Mouse (Mus musculus) thymus, adult 2 months (tissue): ENCODE measurements around the gene Rab5a. TPM values are rescaled to one million over a fixed set of nuclear protein-coding genes. Genes with fewer than 3 reads are reported as not detected.
A peak's percentile ranks its signal among the peaks of the same experiment; 100 is the strongest.

ENCODE experiments used
- DNase-seq: peaks from one replicate; pipeline ENCODE4 v3.0.0; 2021
- H3K27ac ChIP-seq: fragments of 200-500 bp; 2 replicates; pipeline ENCODE4 v1.5.1; 2012; ENCODE audit warnings: low read length, control low read depth; ENCODE audit not compliant: control insufficient read depth, insufficient read depth
- H3K27me3 ChIP-seq: fragments of 200-500 bp; 2 replicates; pipeline ENCODE4 v1.6.1; 2012; ENCODE audit warnings: mild to moderate bottlenecking, low read length, moderate library complexity, mixed read lengths; ENCODE audit not compliant: control insufficient read depth, insufficient read depth
- H3K36me3 ChIP-seq: fragments of 200-500 bp; 2 replicates; pipeline ENCODE4 v1.6.1; 2012; ENCODE audit warnings: mild to moderate bottlenecking, low read length, moderate library complexity; ENCODE audit not compliant: control insufficient read depth, insufficient read depth
- H3K4me1 ChIP-seq: fragments of 200-500 bp; replicated peaks from 2 replicates; pipeline ENCODE4 v1.6.1; 2012; ENCODE audit warnings: low read length; ENCODE audit not compliant: control insufficient read depth, insufficient read depth
- H3K4me3 ChIP-seq: fragments of 200-500 bp; 2 replicates; pipeline ENCODE4 v1.5.1; 2012; ENCODE audit warnings: mild to moderate bottlenecking, low read length, control low read depth, moderate library complexity; ENCODE audit not compliant: control insufficient read depth, insufficient read depth
- CTCF ChIP-seq: fragments of 200-500 bp; IDR thresholded peaks from 2 replicates; pipeline ENCODE4 v1.5.1; 2012; ENCODE audit warnings: mild to moderate bottlenecking, control low read depth, low read length, moderate library complexity, borderline replicate concordance; ENCODE audit not compliant: control insufficient read depth, poor library complexity, insufficient read depth; ENCODE audit errors: extremely low read depth
- POLR2A ChIP-seq: fragments of 200-500 bp; IDR thresholded peaks from 2 replicates; pipeline ENCODE4 v1.6.1; 2012; ENCODE audit warnings: mild to moderate bottlenecking, low read length, control low read depth, moderate library complexity; ENCODE audit not compliant: control insufficient read depth, poor library complexity, insufficient read depth; ENCODE audit errors: extremely low read depth
- WGBS: fragments of 180-500 bp; shearing (Covaris S2); methylation state at CpG from one replicate; pipeline ENCODE4 v1.1.7; 2018; 5-methylcytosine and 5-hydroxymethylcytosine counted together
- polyA plus RNA-seq: library from polyadenylated mRNA; depleted of rRNA; stranded (reverse); fragments of >200 nt; gene quantifications from 2 replicates; pipeline ENCODE4 v1.2.3, GENCODE M21; 2012; rRNA removed

The Rab5a gene
- polyA plus RNA-seq: 8.1 and 8.4 TPM in 2 replicates

DNA sequence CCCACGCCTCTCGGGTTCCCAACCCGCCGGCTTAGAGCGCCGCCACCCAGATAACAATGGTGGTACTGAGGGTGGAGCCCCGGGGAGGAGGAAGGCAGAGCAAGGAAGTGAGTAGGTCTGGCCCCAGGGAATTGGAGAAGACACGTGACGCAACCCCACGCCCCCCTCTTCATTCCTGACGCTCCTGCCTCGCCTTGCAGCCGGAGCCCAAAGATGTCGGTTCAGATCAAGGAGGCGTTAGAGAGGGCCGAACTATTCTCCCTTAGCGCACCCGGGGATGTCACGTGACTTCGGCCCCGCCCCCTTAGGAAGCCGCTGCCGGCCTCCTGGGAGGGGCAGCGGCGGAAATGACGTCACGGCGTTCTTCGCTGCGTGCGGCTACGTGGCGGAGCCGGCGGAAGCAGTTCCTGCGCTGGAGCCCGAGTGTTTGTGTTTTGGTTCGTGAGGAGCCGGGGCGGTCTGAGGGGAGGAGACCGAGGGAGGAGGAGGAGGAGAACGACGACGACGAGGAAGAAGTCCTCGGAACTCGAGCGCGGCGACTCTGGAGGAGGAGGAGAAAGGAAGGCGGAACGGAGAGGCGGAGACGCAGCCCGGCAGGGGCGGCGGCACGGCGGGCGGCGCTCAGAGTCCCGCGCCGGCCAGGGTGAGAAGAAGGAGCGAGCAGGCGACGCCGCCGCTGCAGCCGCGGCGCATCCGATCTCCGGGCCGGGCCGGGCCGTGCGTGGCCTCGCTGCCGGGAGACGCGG, at the start of gene Rab5a:
Rab5a (plus strand) TSS at position 377 of the 746 bp plus-strand sequence.
- Histone ChIP-seq H3K4me3 (peak within 1 kb of the TSS; percentile 62), H3K27ac (peak within 1 kb of the TSS; percentile 71), H3K27me3 (no peaks in the 10 kb centered on the region), H3K36me3 (no peaks in the 10 kb centered on the region), H3K4me1 (peaks cover 3% of the 10 kb centered on the region)
- peak; percentile 100 for DNase-seq
- WGBS: under 1% methylated on average over 82 of the region's 82 CpGs
- TF ChIP-seq CTCF: no peak
- peak; percentile 64 for TF ChIP-seq POLR2A

DNA sequence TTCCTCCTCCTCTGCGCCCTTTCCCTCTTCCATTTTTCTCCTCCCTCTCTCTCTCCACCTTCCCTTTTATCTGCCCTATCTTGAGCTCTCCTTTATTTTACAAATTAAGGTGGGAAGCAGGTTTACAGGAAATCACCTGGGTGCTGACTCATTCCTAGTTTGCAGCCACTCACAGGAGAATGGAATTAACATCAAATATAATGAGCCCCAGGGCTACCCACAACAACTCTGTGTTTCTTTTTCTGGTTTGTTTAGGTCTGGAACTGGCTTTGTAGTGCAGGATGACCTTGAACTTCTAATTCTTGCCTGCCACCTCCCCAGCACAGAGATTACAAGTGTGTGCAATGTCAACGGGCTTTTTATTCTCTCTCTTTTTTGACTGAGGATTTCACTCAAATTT, 22.9 kb upstream of the Rab5a start:
- WGBS: 90% methylated on average over 2 of the region's 2 CpGs
- Histone ChIP-seq H3K4me1 (no peaks in the 10 kb centered on the region), H3K27me3 (no peaks in the 10 kb centered on the region), H3K36me3 (no peaks in the 10 kb centered on the region), H3K27ac (no peak overlapping the region), H3K4me3 (no peak overlapping the region)
- TF ChIP-seq CTCF (no peak), POLR2A (no peak)
- DNase-seq: no peak

- no peak for DNase-seq
- Histone ChIP-seq H3K27me3 (no peaks in the 10 kb centered on the region), H3K4me3 (no peak overlapping the region), H3K4me1 (no peaks in the 10 kb centered on the region), H3K36me3 (no peaks in the 10 kb centered on the region), H3K27ac (no peak overlapping the region)
- TF ChIP-seq CTCF: no peak
- TF ChIP-seq POLR2A: no peak
- WGBS: 36% methylated on average over 1 of the region's 1 CpGs
These were observed 22.3 kb upstream of the Rab5a start for GRCm38 (mm10) chr17:53456742-53457141.

GRCm38 (mm10) chr17:53462603-53463495, 16.2 kb upstream of the Rab5a start, which contains the start of gene Efhb:
TSS of gene Efhb (minus strand) at chr17:53463321.
- 42% methylated on average over 26 of the region's 26 CpGs for WGBS
- peak; percentile 80 for DNase-seq
- Histone ChIP-seq H3K27ac (no peak within 1 kb of the TSS), H3K4me1 (peaks cover 8% of the 10 kb centered on the region), H3K27me3 (no peaks in the 10 kb centered on the region), H3K36me3 (no peaks in the 10 kb centered on the region), H3K4me3 (peak within 1 kb of the TSS; percentile 30)
- TF ChIP-seq CTCF (no peak), POLR2A (no peak)

DNA sequence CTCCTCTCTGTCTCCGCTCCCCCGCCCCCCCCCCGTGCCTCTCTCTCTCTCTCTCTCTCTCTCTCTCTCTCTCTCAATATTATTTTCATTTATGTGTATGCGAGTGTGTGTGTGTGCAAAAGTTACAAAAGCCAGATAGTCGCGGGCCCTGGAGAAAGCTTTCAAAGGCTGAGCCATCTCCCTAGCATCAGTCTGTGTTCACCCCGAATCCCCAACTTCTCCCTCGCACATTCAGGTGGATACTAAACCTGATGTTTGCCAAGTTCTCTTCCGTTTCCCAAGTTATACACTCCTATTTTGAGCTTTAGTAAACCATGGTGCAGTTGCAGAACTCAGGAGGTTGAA, 15.6 kb upstream of the Rab5a start:
- Histone ChIP-seq H3K27ac (no peak overlapping the region), H3K27me3 (no peaks in the 10 kb centered on the region), H3K36me3 (no peaks in the 10 kb centered on the region), H3K4me3 (peak overlapping the region; percentile 30; the same call in 1 of the 2 replicates), H3K4me1 (peaks cover 8% of the 10 kb centered on the region)
- TF ChIP-seq CTCF: no peak
- no peak for TF ChIP-seq POLR2A
- DNase-seq: no peak
- 17% methylated on average over 8 of the region's 9 CpGs for WGBS

DNA sequence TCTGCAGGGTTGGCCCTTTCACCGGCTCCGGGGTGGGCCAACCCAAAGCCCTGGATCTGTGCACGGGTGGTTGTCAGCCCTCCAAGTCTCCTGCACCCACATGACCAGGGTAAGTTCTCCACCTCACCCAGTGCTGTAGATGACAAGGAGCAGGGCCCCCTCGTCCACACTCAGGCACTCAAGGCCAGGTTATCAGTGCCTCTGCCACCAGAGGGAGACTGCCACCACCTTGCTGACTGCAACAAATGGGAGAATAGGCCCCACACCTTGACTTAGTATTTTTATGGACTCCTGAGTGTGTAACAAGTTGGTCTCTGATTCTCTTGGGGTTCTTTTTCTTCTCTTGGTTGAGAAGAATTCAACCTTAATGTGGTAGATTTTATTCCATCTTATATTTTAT, 13.5 kb upstream of the Rab5a start:
- peak; percentile 21 for DNase-seq
- Histone ChIP-seq H3K27me3 (no peaks in the 10 kb centered on the region), H3K27ac (no peak overlapping the region), H3K4me1 (peaks cover 8% of the 10 kb centered on the region), H3K4me3 (no peak overlapping the region), H3K36me3 (no peaks in the 10 kb centered on the region)
- WGBS: 73% methylated on average over 4 of the region's 4 CpGs
- TF ChIP-seq CTCF: 0 out of 2 replicates have a peak, but pooled peaks have one; percentile 28
- TF ChIP-seq POLR2A: no peak
